Mouse (Mus musculus) NIH3T3 (cell line): ENCODE measurements around the gene Hacd1.

Source experiments
- DNase-seq: peaks from one replicate; pipeline ENCODE4 v3.0.0-alpha.2; 2012; ENCODE audit warnings: low read depth

The Hacd1 gene

DNA sequence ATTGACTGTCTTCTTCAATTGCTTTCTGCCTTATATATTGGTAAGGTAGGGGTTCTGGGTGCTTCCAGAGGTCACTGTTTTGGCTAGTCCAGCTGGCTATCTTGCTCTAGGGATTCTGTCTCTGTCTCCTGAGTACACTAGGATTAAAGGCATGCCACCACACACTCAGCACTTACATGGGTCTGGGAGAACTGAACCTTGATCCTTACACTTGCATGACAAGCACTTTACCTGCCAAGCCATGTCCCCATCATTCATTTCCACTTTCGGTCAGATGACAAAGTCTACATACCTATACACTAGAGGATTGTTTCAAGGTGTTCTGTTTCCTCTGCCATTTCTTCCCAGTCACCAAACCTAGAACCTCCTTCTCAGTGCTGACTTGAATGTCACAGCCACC, 50.8 kb downstream of the Hacd1 start:
- DNase-seq: no peak

DNA sequence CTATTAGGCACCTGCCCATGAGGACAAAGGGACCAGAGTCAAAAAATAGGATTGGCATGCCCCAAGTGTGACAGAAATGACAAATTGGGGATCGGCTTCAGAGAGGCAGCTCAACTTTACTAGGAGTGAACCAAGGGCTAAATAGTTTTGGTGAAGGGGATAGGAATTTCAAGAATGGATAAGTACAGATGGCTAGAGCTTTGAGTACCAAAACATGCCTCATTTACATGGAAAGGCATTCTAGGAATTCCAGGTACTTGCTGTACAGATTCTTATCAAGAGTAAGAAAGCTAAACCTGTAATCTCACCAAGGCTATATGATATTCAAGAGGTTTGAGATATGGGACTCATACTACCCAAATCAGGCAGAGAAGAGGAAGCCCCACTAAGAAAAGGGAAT, 95.8 kb downstream of the Hacd1 start:
- no peak for DNase-seq

DNA sequence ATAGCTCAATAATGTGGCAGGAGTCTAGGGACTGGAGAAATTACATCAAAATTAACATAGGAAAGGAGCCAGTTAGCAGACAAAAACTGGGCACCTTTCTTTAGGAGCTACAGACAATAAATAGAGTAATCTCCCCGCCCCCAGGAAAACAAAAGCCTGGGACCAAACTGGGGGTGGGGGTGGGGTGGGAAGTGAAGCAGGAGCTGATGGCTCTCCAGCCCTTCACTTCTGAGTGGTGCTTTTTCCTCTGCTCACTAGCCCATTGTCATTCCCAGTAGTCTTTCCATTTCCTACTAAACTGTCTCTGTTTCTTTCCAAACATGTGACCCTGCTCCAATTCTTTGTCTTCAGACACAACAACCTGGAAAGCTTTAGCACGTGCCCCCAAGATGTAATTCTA, 99.5 kb downstream of the Hacd1 start:
- no peak for DNase-seq

DNA sequence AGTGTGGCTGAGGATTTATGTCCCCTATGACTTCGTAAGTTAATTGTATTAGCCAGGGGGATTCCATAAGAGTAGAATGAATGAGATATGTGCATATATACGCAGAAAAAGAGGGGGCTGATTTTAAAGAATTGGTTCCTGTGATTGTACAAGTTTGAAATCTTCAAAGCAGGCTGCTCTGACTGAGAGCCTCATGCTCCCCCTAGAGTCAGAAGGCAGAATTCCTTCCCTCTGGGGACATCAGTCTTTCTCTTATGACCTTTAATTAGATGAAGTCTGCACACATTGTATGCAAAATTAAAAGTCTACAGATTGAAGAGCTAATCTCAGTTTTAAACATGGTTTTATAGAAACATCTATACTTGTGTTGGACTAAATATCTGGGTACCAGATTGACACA, 117.8 kb downstream of the Hacd1 start:
- peak; percentile 43 for DNase-seq

DNA sequence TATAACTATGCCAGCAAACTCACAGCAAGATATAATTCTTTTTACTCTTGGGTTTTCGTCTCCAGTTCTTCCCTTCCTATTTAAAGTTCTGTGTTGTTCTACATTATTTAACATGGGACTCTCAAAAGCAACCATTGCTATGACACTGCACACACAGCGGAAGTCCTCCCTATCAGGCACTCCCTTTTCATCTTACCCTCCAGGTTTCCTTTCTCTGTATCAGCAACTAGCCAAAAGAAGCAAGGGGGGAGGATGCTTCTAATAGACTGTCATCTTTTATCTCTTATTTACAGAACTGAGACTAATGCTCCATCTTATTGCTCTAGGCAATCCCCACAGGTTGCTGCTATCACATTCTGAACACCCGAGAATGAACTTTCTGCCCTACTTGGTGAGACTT, 120.6 kb downstream of the Hacd1 start:
- no peak for DNase-seq

DNA sequence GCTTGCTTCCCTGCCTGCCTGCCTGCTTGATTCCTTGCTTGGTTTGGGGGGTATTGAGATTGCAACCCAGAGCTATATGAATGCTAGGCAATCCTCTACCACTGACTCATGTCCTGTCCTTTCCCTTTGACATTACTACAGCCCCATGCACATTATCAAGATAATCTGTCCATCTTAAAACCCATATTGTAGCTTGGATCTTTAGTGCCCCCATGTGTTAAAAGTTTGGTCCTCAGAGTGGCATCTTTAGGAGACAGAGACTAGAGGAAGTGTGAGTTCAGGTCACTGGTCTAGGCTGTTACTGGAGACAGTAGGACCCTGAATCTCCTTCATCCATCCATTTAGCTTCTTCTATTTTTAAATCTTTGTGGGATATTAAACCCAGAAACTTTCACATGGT, 123.7 kb downstream of the Hacd1 start:
- DNase-seq: peak; percentile 4

DNA sequence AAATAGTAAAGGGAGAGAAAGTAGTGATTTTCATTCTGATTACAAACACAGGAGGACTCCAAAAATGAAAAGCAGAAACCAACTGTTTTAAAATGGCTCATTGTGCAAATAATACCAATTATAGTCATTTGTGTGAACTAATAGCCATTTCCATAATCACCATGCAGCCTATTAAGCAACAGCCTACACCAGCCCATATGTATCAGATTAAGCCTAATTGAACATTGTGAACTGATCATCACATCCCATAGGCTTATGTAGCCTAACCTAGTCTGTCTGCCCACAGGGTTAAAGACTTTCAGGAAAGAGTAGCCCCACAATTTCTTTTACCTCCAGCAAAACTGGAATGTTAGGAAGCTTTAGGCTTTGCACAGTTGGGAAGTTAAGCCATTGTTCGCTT, 125.2 kb downstream of the Hacd1 start:
- no peak for DNase-seq

DNA sequence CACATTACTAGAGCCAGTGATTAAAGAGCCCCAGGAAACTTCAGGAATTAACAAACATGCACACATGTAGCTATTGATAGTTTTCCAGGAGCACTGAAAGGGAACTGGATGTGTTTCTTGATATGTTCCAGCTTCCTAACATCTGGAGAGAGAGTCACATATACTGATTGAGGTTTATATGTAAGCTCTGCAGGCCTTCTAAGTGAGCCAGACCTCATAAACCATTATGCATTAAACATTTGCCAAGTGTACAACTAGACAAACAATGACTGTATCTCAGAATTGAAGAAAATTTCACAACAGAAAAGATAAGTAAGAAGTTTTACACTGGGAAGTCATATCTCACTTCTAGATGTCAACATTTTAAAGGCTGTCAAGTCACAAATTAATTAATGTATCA, 167.4 kb downstream of the Hacd1 start:
- no peak for DNase-seq

DNA sequence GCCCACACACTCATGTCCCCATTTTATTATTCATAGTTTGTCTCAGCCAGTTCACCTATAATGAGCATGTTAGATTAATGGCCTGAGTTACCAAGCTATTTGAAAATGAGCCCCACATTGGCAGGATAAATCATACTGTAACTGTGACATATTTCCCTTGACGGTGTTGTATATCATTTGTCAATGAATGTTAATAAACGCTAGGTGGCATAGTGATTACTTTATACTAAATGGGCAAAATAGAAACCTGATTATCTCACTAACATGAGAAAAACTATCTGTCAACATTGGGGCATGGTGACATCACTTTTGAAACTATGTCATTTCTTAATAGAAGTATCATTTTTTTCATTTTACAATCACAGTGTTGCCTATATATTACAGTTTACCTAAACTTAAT, 198.5 kb downstream of the Hacd1 start:
- peak; percentile 3 for DNase-seq

DNA sequence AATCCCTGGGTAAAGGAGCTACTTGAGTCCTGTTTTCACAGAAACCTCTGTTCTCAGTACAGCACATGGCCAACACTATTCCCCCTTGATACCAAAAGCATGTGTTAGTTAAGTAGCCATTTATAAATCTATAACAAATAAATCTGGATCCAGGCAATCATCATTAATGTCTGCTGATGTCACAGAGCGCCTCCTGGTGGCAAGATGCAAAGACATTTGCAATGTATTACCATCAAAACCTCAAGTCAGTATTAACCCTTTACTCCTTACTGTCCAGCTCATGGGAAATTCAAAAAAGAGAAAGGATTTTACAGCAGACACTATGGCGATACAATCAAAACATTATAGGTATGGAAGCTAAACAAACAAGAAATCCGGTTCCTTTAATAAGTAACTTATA, 200.4 kb downstream of the Hacd1 start:
- peak; percentile 76 for DNase-seq

DNA sequence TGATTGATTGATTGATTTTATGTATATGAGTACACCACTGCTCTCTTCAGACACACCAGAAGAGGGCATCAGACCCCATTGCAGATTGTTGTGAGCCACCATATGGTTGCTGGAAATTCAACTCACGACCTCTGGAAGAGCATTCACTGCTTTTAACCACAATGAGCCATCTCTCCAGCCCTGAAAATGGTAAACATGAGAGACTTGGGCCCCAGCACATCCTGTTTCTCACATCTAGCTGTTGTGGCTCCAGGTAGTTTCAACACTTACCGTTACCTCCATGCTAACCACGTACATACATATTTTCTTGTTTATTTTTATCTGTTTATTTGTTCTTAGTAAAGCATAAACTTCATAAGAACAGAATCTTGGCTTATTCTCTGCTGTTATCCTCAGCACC, 219.6 kb downstream of the Hacd1 start:
- no peak for DNase-seq

DNA sequence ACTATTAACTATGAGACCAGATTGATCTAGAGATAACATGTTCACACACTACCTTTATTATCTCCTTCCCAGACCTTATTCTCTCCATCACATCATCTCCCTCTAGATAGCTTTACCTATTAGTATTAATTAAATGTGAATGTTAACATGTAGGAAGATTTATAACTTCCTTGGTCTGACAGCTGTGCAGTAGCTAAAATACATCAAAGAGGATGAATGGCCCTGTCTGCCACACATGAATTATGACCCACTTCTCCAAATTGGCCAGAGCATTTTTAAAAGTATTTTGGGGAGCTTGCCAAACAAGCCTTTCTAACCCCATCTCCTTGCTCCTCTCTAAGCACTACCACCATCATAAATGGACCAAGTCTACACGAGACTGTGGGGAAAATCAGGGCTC, 220.9 kb downstream of the Hacd1 start:
- no peak for DNase-seq

DNA sequence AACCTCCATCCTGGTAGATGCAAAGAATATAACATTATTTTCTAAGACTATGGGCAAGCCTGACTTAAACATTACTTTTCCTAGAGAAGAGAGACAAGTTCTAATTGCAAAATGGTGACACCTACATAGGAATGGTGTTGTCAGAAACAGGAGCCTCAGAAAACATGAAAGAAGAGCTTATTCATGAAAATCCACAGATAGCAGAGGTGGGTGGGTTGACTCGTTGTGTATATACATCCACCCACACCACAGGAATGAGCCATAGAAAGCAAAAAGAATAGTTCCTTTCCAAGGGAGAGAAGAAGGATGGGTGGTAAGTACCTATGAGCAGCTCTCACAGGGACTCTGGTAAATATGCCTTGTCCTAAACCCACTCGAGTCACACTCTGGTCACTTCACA, 239.3 kb downstream of the Hacd1 start:
- no peak for DNase-seq

DNA sequence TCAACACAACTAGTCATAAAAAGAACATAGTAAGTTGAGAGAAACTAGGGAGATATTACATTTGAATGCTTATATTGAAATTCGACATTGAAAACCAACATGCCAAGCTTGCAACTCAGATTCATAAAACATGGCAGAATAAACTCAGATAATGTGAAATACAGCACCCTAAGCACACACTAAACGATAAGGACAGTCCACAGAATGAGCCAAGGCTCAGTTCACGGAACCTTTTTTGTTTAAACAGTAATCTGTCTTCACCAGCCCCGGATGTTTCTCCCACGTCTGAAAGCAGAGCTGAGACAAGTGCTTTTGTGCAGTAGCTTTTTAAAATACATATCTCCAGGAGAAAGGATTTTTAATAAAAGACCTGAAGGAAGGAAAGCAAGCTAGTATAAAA, 247.3 kb downstream of the Hacd1 start:
- DNase-seq: no peak

DNA sequence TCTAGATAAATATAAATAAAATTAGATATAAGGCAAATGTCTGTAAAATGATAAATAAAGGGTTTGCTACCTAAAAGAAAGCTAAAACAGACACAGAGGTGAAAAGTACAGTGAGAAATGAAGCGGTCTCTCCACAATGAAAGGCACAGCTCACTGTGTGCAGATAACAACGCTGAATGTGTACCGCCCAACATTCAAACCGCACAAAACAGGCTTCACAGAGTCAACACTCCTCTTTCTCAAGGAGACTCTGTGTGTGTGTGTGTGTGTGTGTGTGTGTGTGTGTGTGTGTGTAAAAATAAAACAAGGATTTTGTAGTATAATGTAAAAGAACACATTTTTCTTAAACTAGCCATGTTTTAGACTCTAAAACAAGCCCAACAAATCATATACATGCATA, 247.9 kb downstream of the Hacd1 start:
- DNase-seq: no peak

DNA sequence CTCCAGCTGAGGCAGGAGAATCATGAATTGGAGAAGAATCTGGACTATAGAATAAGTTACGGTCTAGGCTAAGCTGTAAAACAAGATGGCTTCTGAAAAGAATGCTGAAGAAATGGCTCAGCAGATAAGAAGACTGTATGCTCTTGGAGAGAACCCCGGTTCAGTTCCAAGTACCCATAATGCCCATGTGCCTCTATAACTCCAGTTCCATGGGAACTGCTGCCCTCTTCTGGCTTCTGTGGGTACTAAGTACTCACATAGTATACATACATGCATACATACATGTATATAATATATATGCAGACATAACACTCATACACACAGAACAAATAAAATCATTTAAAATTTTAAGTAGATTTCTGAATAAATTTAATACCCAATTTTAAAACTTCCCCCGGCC, 249.8 kb downstream of the Hacd1 start:
- DNase-seq: peak; percentile 17

DNA sequence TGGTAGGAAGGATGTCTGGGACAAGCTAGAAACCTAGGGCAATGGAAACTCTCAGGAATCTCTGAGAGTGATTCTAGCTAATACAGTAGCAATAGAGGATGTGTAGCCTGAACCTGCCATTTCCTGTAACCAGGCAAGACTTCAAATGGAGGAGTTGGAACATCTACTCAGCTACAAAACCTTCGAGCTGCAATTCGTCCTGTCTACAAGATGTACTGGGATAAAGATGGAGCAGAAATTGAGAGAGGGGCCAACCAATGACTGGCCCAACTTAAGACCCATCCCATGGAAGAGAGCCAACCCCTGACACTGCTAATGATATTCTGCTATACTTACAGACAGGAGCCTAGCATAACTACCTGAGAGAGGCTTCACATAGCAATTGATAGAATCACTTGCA, 255.3 kb downstream of the Hacd1 start:
- no peak for DNase-seq
